Mouse (Mus musculus): ENCODE results near the gene Dennd6b. TPM values are rescaled to one million over a fixed set of nuclear protein-coding genes. Genes with fewer than 3 reads are reported as not detected.

Dennd6b gene
- total RNA-seq, 4 experiments from 2014 or later, result 8.3 to 9.4 (median 9.2) TPM

- DNase-seq (ENCODE audit: low spot score in 2 of 2), result no peak
These were observed 14.6 kb downstream of the Dennd6b start for GRCm38 (mm10) chr15:89181561-89182270.

- peak; percentile 63 to 66 for DNase-seq (ENCODE audit: low spot score in 2 of 2)
These were observed 15.6 kb downstream of the Dennd6b start, which contains the start of gene Plxnb2 for GRCm38 (mm10) chr15:89180571-89181229. Plxnb2 (minus strand) TSS chr15:89180788.

GRCm38 (mm10) chr15:89180081-89180541, 16.2 kb downstream of the Dennd6b start:
- no peak for DNase-seq (ENCODE audit: low spot score in 2 of 2)

- DNase-seq (ENCODE audit: low spot score in 2 of 2), result no peak
These were observed 16.7 kb downstream of the Dennd6b start for GRCm38 (mm10) chr15:89179630-89179964.

GRCm38 (mm10) chr15:89178954-89179629, 17.2 kb downstream of the Dennd6b start:
- peak in 1 of 2 experiments; percentile 55 for DNase-seq (ENCODE audit: low spot score in 2 of 2)

- DNase-seq (ENCODE audit: low spot score in 2 of 2), result no peak
These were observed 17.9 kb downstream of the Dennd6b start for GRCm38 (mm10) chr15:89178260-89178860.

GRCm38 (mm10) chr15:89177576-89178259, 18.6 kb downstream of the Dennd6b start:
- no peak for DNase-seq (ENCODE audit: low spot score in 2 of 2)

- peak in 1 of 2 experiments; percentile 51 for DNase-seq (ENCODE audit: low spot score in 2 of 2)
These were observed 19.2 kb downstream of the Dennd6b start for GRCm38 (mm10) chr15:89177121-89177520.

- DNase-seq (ENCODE audit: low spot score in 2 of 2), result no peak
These were observed 20.7 kb downstream of the Dennd6b start for GRCm38 (mm10) chr15:89175411-89176155.

GRCm38 (mm10) chr15:89174889-89175339, 21.4 kb downstream of the Dennd6b start:
- DNase-seq (ENCODE audit: low spot score in 2 of 2), result no peak

- DNase-seq (ENCODE audit: low spot score in 2 of 2), result no peak
These were observed 22.4 kb downstream of the Dennd6b start for GRCm38 (mm10) chr15:89173906-89174214.

- DNase-seq (ENCODE audit: low spot score in 2 of 2), result no peak
These were observed 23.0 kb downstream of the Dennd6b start for GRCm38 (mm10) chr15:89173024-89173905.

- DNase-seq (ENCODE audit: low spot score in 2 of 2), result no peak
These were observed 23.9 kb downstream of the Dennd6b start for GRCm38 (mm10) chr15:89172276-89172935.

GRCm38 (mm10) chr15:89171526-89172051, 24.7 kb downstream of the Dennd6b start:
- DNase-seq (ENCODE audit: low spot score in 2 of 2), result no peak

- no peak for DNase-seq (ENCODE audit: low spot score in 2 of 2)
These were observed 26.2 kb downstream of the Dennd6b start for GRCm38 (mm10) chr15:89170102-89170501.

GRCm38 (mm10) chr15:89169431-89169830, 26.9 kb downstream of the Dennd6b start:
- DNase-seq (ENCODE audit: low spot score in 2 of 2), result peak; percentile 68 to 76

- DNase-seq (ENCODE audit: low spot score in 2 of 2), result no peak
These were observed 27.4 kb downstream of the Dennd6b start for GRCm38 (mm10) chr15:89168922-89169321.

- no peak for DNase-seq (ENCODE audit: low spot score in 2 of 2)
These were observed 30.8 kb downstream of the Dennd6b start for GRCm38 (mm10) chr15:89165478-89165877.

GRCm38 (mm10) chr15:89161397-89161796, 34.9 kb downstream of the Dennd6b start:
- DNase-seq (ENCODE audit: low spot score in 2 of 2), result no peak
